Mouse (Mus musculus): ENCODE results near the gene Fmo5. TPM values are rescaled to one million over a fixed set of nuclear protein-coding genes. Genes with fewer than 3 reads are reported as not detected.

Fmo5 gene
- polyA plus RNA-seq, 1 experiment from 2014 or later: 0.73 TPM

DNA sequence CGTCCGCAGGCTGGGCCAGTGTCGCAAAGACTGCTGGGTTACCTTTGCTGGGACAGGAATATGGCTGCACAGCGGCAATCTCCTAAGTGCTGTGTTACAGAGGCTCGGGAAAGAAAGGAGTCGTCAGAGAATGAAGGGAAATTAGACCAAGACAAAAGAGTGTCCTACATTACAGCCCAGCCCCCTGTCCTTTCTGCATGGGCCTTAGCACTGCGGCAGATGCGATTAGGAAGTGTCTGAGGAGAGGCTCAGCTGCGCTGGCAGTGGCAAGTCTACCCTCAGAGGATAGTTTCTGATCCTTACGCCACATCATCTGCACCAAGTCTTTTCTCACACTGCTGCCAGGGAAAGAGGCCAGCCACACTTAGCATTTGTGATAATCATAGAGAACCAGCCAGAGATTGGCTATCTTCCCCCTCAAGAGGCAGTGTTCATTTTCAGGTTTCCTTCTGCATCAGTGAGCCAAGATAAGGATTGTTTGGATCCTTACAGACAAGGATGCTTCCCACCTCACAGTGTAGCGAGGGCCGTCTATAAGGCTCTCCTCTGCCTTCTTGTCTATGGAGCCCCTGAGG lies 62.9 kb downstream of the Fmo5 start:
- H3K27ac ChIP-seq: no peak overlapping the region

GRCm38 (mm10) chr3:97693806-97694205 lies 65.2 kb downstream of the Fmo5 start:
- no peaks in the 10 kb centered on the region for H3K36me3 ChIP-seq

More for the DNA sequence above, 62.9 kb downstream of the Fmo5 start:
- Histone ChIP-seq H3K36me3 (no peaks in the 10 kb centered on the region), H3K4me1 (peaks cover 12% of the 10 kb centered on the region), H3K4me3 (no peak overlapping the region), H3K27me3 (ENCODE audit: low read depth, poor library complexity, severe bottlenecking) (0 out of 2 replicates have a peak, but pooled peaks cover 4% of the 10 kb centered on the region), H3K9me3 (replicated peaks) (no peaks in the 10 kb centered on the region)
- 77% methylated on average over 12 of the region's 12 CpGs for WGBS
- DNase-seq (ENCODE audit: low spot score): no peak

GRCm38 (mm10) chr3:97696866-97697265 lies 68.3 kb downstream of the Fmo5 start:
- H3K27ac ChIP-seq: no peak overlapping the region
- H3K9me3 ChIP-seq (replicated peaks): no peaks in the 10 kb centered on the region
- no peaks in the 10 kb centered on the region for H3K4me1 ChIP-seq
- no peak overlapping the region for H3K4me3 ChIP-seq
- no peak for DNase-seq (ENCODE audit: low spot score)
- H3K27me3 ChIP-seq (ENCODE audit: low read depth, poor library complexity, severe bottlenecking): no peaks in the 10 kb centered on the region
- no peaks in the 10 kb centered on the region for H3K36me3 ChIP-seq
- WGBS: 84% methylated on average over 9 of the region's 9 CpGs

More at GRCm38 (mm10) chr3:97693806-97694205, 65.2 kb downstream of the Fmo5 start:
- H3K4me1 ChIP-seq: peaks cover 12% of the 10 kb centered on the region
- no peak for DNase-seq (ENCODE audit: low spot score)
- no peaks in the 10 kb centered on the region for H3K27me3 ChIP-seq (ENCODE audit: low read depth, poor library complexity, severe bottlenecking)
- no peaks in the 10 kb centered on the region for H3K9me3 ChIP-seq (replicated peaks)
- no peak overlapping the region for H3K27ac ChIP-seq
- WGBS: 87% methylated on average over 6 of the region's 6 CpGs
- no peak overlapping the region for H3K4me3 ChIP-seq

GRCm38 (mm10) chr3:97697291-97697690 lies 68.7 kb downstream of the Fmo5 start:
- WGBS: 81% methylated on average over 9 of the region's 9 CpGs
- Histone ChIP-seq H3K27me3 (ENCODE audit: low read depth, poor library complexity, severe bottlenecking) (no peaks in the 10 kb centered on the region), H3K9me3 (replicated peaks) (no peaks in the 10 kb centered on the region), H3K36me3 (no peaks in the 10 kb centered on the region), H3K4me1 (no peaks in the 10 kb centered on the region; the same call in 1 of the 2 replicates), H3K4me3 (no peak overlapping the region), H3K27ac (no peak overlapping the region)
- no peak for DNase-seq (ENCODE audit: low spot score)

DNA sequence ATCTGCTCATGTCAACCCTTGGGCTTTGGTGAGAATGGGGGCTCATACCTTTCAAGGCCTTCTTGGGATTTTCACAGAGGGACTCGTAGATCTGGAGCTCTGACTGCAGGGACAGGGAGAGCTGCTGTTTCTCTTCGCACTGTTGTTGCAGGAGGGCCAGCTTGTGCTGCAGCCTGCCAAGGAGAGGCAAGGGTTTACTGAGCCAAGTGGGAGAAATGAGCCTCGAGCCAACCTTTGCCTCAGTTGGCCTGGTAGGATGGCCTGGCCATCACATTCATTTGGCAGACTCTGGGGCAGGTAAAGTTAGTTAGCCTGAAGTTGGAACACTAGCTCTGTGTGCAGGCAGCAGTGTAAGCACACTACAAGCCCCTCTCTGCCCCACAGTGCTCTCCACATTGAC lies 70.5 kb downstream of the Fmo5 start:
- Histone ChIP-seq H3K9me3 (replicated peaks) (no peaks in the 10 kb centered on the region), H3K4me1 (no peaks in the 10 kb centered on the region; the same call in 1 of the 2 replicates), H3K27me3 (ENCODE audit: low read depth, poor library complexity, severe bottlenecking) (no peaks in the 10 kb centered on the region), H3K4me3 (no peak overlapping the region), H3K27ac (no peak overlapping the region), H3K36me3 (no peaks in the 10 kb centered on the region)
- no peak for DNase-seq (ENCODE audit: low spot score)
- 79% methylated on average over 3 of the region's 3 CpGs for WGBS

DNA sequence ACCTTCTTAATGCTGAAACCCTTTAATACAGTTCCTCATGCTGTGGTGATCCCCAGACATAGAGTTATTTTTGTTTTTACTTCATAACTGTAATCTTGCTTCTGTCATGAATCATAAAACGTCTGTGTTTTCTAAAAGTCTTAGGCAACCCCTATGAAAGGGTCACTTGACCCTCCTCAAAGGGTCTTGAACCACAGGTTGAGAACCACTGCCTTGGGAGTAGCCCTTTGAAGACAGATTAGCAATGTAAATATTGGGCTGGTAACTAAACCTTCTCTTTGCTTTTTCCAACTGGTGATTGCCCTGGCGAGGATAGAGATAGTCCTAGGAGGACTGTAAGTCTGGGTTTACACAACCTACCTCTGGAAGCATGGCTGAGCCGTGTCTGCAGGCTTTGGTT lies 72.6 kb downstream of the Fmo5 start:
- no peak for DNase-seq (ENCODE audit: low spot score)
- H3K9me3 ChIP-seq (replicated peaks): no peaks in the 10 kb centered on the region
- no peaks in the 10 kb centered on the region; the same call in 1 of the 2 replicates for H3K4me1 ChIP-seq
- no peaks in the 10 kb centered on the region for H3K27me3 ChIP-seq (ENCODE audit: low read depth, poor library complexity, severe bottlenecking)
- no peaks in the 10 kb centered on the region for H3K36me3 ChIP-seq
- no peak overlapping the region for H3K4me3 ChIP-seq
- WGBS: 59% methylated on average over 3 of the region's 3 CpGs
- H3K27ac ChIP-seq: no peak overlapping the region

GRCm38 (mm10) chr3:97702448-97703080 lies 74.0 kb downstream of the Fmo5 start:
- no peaks in the 10 kb centered on the region for H3K27me3 ChIP-seq (ENCODE audit: low read depth, poor library complexity, severe bottlenecking)
- H3K4me1 ChIP-seq: no peaks in the 10 kb centered on the region; the same call in 1 of the 2 replicates
- H3K9me3 ChIP-seq (replicated peaks): no peaks in the 10 kb centered on the region
- WGBS: 94% methylated on average over 11 of the region's 11 CpGs
- DNase-seq (ENCODE audit: low spot score): no peak
- no peak overlapping the region for H3K4me3 ChIP-seq
- H3K36me3 ChIP-seq: no peaks in the 10 kb centered on the region
- no peak overlapping the region for H3K27ac ChIP-seq

Small RNAs within 50 kb of the gene (microRNA-seq; reads per million reads assigned to microRNA genes)
- gene Mir7225: not detected

Other genes starting within 250 kb of the Fmo5 start
- gene Olfr1402, start 206.8 kb upstream of the Fmo5 start, polyA plus RNA-seq (2016; fragmentation: Nextera tagmentation; extraction: Ambion mirVana): not detected in 2 replicates
- gene Chd1l, start 18.6 kb upstream of the Fmo5 start, polyA plus RNA-seq (2016; fragmentation: Nextera tagmentation; extraction: Ambion mirVana): 20.1 and 20.8 TPM in 2 replicates
- 4.3 and 5.8 TPM in 2 replicates for gene Prkab2, start 29.4 kb downstream of the Fmo5 start, polyA plus RNA-seq (2016; fragmentation: Nextera tagmentation; extraction: Ambion mirVana)
- gene Gm17651, start 45.9 kb downstream of the Fmo5 start, polyA plus RNA-seq (2016; fragmentation: Nextera tagmentation; extraction: Ambion mirVana): not detected in 2 replicates

All from limb, embryonic 10.5 days (tissue).